Mouse (Mus musculus) hindbrain, embryonic 16.5 days (tissue): ENCODE measurements around the gene Sdk2. TPM values are rescaled to one million over a fixed set of nuclear protein-coding genes. Genes with fewer than 3 reads are reported as not detected.
A peak's percentile ranks its signal among the peaks of the same experiment; 100 is the strongest.

Experiments
- ATAC-seq: fragments of 200-750 bp; cut with Nextera tagmentation; 2 replicates; pipeline ENCODE4 v1.8.0; 2017; ENCODE audit warnings: moderate TSS enrichment, moderate library complexity
- H3K27ac ChIP-seq: fragments of 300-500 bp; sonication (generic); 2 replicates; pipeline ENCODE4 v1.5.1; 2014; ENCODE audit warnings: low read depth, mild to moderate bottlenecking, control low read depth, low read length, moderate library complexity
- H3K27me3 ChIP-seq: fragments of 300-500 bp; sonication (generic); replicated peaks from 2 replicates; pipeline ENCODE4 v1.6.1; 2014; ENCODE audit warnings: low read length; ENCODE audit not compliant: control insufficient read depth, insufficient read depth
- H3K36me3 ChIP-seq: fragments of 300-500 bp; sonication (generic); 2 replicates; pipeline ENCODE4 v1.6.1; 2014; ENCODE audit warnings: mild to moderate bottlenecking, low read length, moderate library complexity, mixed read lengths; ENCODE audit not compliant: control insufficient read depth, insufficient read depth
- H3K4me1 ChIP-seq: fragments of 300-500 bp; sonication (generic); 2 replicates; pipeline ENCODE4 v1.6.1; 2014; ENCODE audit warnings: low read depth, low read length; ENCODE audit not compliant: control insufficient read depth, insufficient read depth
- H3K4me2 ChIP-seq: fragments of 300-500 bp; sonication (generic); 2 replicates; pipeline ENCODE4 v1.6.1; 2014; ENCODE audit warnings: mild to moderate bottlenecking, low read length, control low read depth, moderate library complexity
- H3K4me3 ChIP-seq: fragments of 300-500 bp; sonication (generic); 2 replicates; pipeline ENCODE4 v1.5.1; 2014; ENCODE audit warnings: mild to moderate bottlenecking, low read length, control low read depth, moderate library complexity
- H3K9ac ChIP-seq: fragments of 300-500 bp; sonication (generic); 2 replicates; pipeline ENCODE4 v1.6.1; 2014; ENCODE audit warnings: low read depth, mild to moderate bottlenecking, control low read depth, low read length, moderate library complexity
- H3K9me3 ChIP-seq: fragments of 300-500 bp; sonication (generic); 2 replicates; pipeline ENCODE4 v1.6.1; 2014; ENCODE audit warnings: mild to moderate bottlenecking, low read length, moderate library complexity; ENCODE audit not compliant: control insufficient read depth
- WGBS: fragments of 180-500 bp; shearing (Covaris S2); extraction: QIAGEN DNeasy Blood & Tissue Kit; methylation state at CpG from one replicate; pipeline ENCODE4 v1.1.7; 2014; 5-methylcytosine and 5-hydroxymethylcytosine counted together
- polyA plus RNA-seq: library from polyadenylated mRNA; unstranded; fragments of >200 nt; fragmentation: Nextera tagmentation; extraction: Ambion mirVana; gene quantifications from 2 replicates; pipeline ENCODE4 v1.2.1, GENCODE M21; 2015

Sdk2 gene
- polyA plus RNA-seq, 1 experiment from 2014 or later = 3.3 TPM

DNA sequence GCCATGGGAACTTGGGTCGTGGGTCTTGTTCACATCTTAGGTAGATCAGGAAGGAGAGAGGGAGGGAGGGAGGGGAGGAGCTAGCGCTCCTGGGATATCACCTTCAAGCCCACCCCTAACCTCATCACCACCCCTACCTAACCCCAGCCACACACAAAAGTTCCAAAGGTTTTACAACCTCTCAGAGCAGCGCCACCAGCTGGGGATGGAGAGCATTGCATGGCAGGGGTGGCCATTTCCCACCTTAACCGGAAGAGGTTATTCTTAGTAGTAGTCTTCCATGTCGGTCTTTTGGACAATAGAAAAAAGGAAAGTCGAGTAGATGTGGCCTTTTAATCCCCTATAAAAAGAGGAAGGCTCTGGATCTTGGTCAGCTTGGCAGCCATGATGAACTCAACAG, 4.0 kb upstream of the Sdk2 start:
- H3K4me3 ChIP-seq = no peak overlapping the region
- WGBS = 63% methylated on average over 6 of the region's 6 CpGs
- H3K36me3 ChIP-seq = no peaks in the 10 kb centered on the region
- no peak overlapping the region for H3K27ac ChIP-seq
- H3K9ac ChIP-seq = no peak overlapping the region
- no peaks in the 10 kb centered on the region for H3K9me3 ChIP-seq
- ATAC-seq = no peak
- H3K27me3 ChIP-seq = peaks cover 3% of the 10 kb centered on the region; the same call in 1 of the 2 replicates
- peaks cover 16% of the 10 kb centered on the region for H3K4me1 ChIP-seq
- H3K4me2 ChIP-seq = no peak overlapping the region

DNA sequence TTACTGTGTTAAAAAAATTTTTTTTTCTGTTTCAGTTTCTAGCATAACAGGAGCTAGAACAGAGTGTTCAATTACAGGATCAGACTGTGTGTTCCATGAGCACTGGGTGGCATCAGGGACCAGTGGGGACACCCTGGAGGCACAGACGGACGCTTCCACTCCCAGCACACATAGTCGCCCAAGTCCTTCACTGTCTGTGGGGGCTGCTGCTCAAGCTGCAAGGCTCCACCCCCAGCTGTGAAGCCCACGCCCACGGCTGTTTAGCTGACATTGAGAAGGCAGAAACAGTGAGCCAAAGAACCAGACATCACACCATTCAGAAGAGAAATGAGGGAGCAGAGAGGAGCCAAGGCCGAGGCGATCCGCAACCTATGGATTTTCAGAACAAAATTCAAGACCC, 3.3 kb upstream of the Sdk2 start:
- no peak overlapping the region for H3K27ac ChIP-seq
- no peaks in the 10 kb centered on the region for H3K9me3 ChIP-seq
- H3K27me3 ChIP-seq = peaks cover 3% of the 10 kb centered on the region; the same call in 1 of the 2 replicates
- no peak for ATAC-seq
- no peak overlapping the region for H3K4me3 ChIP-seq
- H3K4me1 ChIP-seq = peaks cover 23% of the 10 kb centered on the region
- H3K4me2 ChIP-seq = no peak overlapping the region
- no peak overlapping the region for H3K9ac ChIP-seq
- no peaks in the 10 kb centered on the region for H3K36me3 ChIP-seq
- WGBS = 65% methylated on average over 8 of the region's 8 CpGs

DNA sequence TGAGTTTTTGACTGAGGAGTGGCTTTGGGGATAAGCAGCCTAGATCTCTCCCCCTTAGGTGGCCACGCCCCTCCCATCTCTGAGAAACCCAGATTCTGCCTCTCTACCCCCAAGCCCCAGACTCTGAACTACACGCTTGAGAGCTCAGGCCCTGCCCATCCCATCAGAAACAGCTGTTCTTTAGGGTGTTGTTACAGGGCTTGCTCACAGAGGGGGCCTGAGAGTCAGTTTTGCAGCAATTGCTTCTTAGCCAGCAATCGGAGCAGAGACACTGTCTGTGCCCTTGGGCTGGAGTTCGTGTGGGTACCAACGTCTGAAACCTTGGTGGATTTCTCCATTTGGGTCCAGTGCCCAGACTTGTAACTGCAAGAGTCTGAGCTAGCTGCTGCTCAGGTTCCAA, 1.5 kb upstream of the Sdk2 start:
- peaks cover 36% of the 10 kb centered on the region for H3K4me1 ChIP-seq
- ATAC-seq = peak; percentile 46; the same call in 1 of the 2 replicates

DNA sequence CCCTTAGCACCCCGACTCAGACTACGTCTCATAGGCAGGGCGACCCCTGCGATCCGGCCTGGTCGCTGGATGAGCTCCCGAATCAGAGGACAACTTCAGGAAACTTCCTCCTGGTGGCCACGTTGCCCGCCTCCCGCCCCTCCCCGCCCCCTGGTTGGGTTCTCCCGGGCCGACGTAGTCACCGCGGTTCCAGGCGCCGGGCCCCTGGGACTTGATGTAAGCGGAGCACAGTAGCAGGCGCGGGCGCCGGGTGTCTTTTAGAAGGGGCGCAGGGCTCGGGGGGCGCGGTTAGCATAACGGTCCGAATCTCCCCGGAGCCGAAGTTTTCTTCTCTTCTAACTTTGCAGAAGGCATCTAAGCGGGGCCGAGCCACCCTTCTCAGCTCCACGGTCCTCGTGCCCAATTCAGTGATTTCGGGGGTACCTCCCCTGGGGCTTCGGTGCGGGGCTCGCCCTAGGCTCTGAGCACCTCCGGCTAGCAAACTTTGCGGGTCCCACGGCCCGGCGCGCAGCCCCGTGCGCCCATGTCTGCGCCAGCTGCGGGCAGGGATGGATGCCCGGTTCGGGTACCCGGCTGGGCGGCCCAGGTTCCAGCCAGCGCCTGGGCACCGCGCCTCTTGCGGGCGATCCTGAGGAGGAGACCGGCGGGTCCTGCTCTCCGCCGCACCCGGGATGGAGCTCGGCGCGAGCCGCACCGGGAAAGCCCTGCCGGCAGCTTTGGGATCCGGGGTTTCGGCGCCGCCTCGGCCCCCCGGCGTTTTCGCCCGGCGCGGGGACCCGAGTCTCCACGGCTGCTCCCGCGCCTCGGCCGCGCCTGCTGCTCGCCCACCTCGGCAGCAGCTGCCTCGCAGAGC, 522 bp downstream of the Sdk2 start:
- ATAC-seq = peak; percentile 43
- H3K27me3 ChIP-seq = peaks cover 15% of the 10 kb centered on the region
- peak overlapping the region; percentile 90 for H3K27ac ChIP-seq
- WGBS = under 1% methylated on average over 70 of the region's 90 CpGs
- no peaks in the 10 kb centered on the region for H3K36me3 ChIP-seq
- no peaks in the 10 kb centered on the region for H3K9me3 ChIP-seq
- H3K4me3 ChIP-seq = peak overlapping the region; percentile 76
- H3K4me1 ChIP-seq = peaks cover 54% of the 10 kb centered on the region
- peak overlapping the region; percentile 85 for H3K9ac ChIP-seq
- H3K4me2 ChIP-seq = peak overlapping the region; percentile 87

More for the DNA sequence above, 1.5 kb upstream of the Sdk2 start:
- Histone ChIP-seq H3K36me3 (no peaks in the 10 kb centered on the region), H3K9me3 (no peaks in the 10 kb centered on the region), H3K4me3 (no peak overlapping the region), H3K27ac (no peak overlapping the region), H3K9ac (0 out of 2 replicates have a peak overlapping the region, but pooled peaks have one; percentile 22), H3K4me2 (no peak overlapping the region), H3K27me3 (peaks cover 9% of the 10 kb centered on the region)
- 0% methylated on average over 5 of the region's 5 CpGs for WGBS

DNA sequence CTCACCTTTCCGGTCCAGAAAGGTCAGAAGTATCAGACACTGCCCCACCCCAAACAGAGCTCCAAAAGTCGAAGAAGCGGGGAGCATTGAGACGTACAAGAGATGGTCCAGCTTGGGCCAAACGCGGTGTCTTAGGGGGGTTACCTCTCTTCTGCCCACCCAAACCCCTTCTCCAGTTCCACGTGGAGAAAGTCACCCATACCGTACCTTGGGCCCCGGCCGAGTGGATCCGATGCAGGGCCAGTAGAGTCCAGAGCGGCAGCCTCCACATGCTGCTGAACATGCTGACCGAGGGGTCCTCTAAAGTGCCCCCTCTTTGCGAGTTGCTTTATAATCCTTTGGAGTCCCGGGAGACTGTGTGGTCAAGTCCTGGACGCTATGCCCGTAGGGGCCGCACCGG, 1.2 kb downstream of the Sdk2 start:
- Histone ChIP-seq H3K4me1 (peaks cover 54% of the 10 kb centered on the region), H3K27me3 (peaks cover 15% of the 10 kb centered on the region), H3K9me3 (no peaks in the 10 kb centered on the region), H3K4me3 (peak overlapping the region; percentile 76), H3K9ac (peak overlapping the region; percentile 85), H3K36me3 (no peaks in the 10 kb centered on the region), H3K27ac (no peak overlapping the region), H3K4me2 (peak overlapping the region; percentile 87)
- ATAC-seq = no peak
- 2% methylated on average over 19 of the region's 19 CpGs for WGBS

DNA sequence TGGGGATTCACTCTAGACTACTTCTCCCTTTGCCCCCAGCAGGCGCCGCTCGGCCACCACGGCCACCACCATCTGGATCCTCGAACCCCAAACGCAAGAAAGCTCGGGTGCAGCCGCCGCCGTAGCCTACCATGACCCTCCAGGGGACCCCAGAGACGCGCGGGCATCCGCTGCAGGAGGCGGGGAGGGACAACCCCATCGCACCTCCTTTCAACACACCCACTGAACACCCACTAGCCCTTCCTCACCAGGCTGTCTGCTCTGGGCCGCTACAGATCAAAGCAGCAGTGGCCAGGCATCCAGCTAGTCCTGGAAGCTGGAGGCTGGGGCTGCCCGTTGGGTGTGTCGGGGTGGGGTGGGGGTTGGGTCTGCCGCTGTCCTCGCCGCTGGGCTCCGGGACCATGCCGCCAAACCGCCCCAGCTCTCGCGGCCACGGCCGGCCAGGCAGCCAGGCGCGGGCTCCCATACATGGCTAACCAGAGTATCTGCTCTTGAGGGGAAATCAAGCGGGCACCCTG, 1.9 kb downstream of the Sdk2 start:
- no peak overlapping the region for H3K27ac ChIP-seq
- H3K9me3 ChIP-seq = no peaks in the 10 kb centered on the region
- peak; percentile 15; the same call in 1 of the 2 replicates for ATAC-seq
- no peaks in the 10 kb centered on the region for H3K36me3 ChIP-seq
- H3K4me3 ChIP-seq = peak overlapping the region; percentile 76
- H3K9ac ChIP-seq = peak overlapping the region; percentile 85
- H3K27me3 ChIP-seq = peaks cover 15% of the 10 kb centered on the region
- H3K4me1 ChIP-seq = peaks cover 54% of the 10 kb centered on the region
- WGBS = under 1% methylated on average over 32 of the region's 32 CpGs
- H3K4me2 ChIP-seq = peak overlapping the region; percentile 87

DNA sequence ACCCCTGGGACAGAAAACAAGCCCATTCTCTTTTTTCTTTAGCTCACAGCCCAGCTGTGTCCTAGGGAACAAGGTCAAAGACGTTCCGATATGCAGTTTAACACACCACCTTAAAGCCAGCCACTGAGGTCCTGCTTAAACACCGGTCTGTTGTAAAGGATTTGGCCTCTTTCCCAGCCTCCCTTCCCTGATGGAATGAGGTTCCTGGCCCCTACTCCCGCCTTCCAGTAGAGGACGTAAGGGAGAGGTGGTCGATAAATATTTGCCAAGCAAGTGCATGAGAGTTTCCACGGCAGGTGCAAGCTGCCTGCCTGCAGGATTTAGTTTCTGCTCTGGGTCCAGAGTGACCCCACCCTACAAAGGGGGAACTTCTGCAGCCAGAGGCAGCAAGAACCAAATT, 4.9 kb downstream of the Sdk2 start:
- no peak for ATAC-seq
- no peak overlapping the region for H3K4me3 ChIP-seq
- no peaks in the 10 kb centered on the region for H3K9me3 ChIP-seq
- WGBS = 40% methylated on average over 7 of the region's 7 CpGs
- no peak overlapping the region for H3K27ac ChIP-seq
- H3K36me3 ChIP-seq = no peaks in the 10 kb centered on the region
- peaks cover 40% of the 10 kb centered on the region for H3K4me1 ChIP-seq
- peak overlapping the region; percentile 18; the same call in 1 of the 2 replicates for H3K9ac ChIP-seq
- H3K27me3 ChIP-seq = peaks cover 11% of the 10 kb centered on the region
- peak overlapping the region; percentile 87 for H3K4me2 ChIP-seq

DNA sequence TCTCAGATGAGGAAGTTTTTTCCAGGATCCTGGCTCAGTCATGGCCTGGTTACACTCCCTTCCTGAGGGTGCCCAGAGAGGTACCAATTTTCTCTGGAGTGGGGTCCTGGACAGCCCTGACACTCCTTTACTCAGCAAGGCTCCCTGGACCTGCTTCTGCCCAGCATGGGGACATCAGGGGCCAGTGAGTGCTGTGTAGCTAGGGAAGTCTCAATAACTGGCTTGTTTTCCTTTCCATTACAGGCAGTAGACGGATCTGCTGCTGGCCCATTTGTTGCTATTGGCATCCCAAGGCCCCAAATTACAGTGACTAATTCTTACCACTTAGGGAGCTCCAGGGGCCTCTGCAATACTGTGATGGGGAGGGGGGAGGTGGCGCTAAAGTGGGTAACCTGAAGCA, 5.6 kb downstream of the Sdk2 start:
- Histone ChIP-seq H3K9ac (no peak overlapping the region), H3K4me1 (peaks cover 40% of the 10 kb centered on the region), H3K27ac (no peak overlapping the region), H3K4me3 (no peak overlapping the region), H3K36me3 (no peaks in the 10 kb centered on the region), H3K4me2 (0 out of 2 replicates have a peak overlapping the region, but pooled peaks have one; percentile 87), H3K9me3 (no peaks in the 10 kb centered on the region), H3K27me3 (peaks cover 11% of the 10 kb centered on the region)
- WGBS = 54% methylated on average over 2 of the region's 2 CpGs
- ATAC-seq = no peak

DNA sequence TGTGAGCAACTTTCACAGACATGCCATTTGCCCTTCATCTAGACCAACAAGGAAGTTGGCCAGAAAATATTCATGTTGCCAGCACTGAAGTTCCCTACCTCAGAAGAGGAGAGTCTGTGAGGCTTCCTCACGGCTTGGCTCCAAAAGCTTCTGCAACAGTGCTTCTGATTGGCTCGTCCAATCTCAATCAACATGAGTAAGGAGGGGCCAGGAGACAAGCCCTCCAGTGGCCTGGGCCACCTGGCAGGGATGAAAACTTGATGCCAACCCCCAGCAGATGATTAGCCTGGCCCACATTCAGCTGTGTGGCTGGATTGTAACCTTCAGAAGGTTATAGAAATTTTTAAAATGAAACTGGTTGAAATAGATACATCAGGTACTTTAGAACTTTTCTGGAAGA, 10.5 kb downstream of the Sdk2 start:
- ATAC-seq = no peak
- 50% methylated on average over 2 of the region's 2 CpGs for WGBS
- Histone ChIP-seq H3K4me2 (no peak overlapping the region), H3K9me3 (no peaks in the 10 kb centered on the region), H3K9ac (no peak overlapping the region), H3K27me3 (no peaks in the 10 kb centered on the region), H3K4me1 (peaks cover 14% of the 10 kb centered on the region), H3K4me3 (no peak overlapping the region), H3K36me3 (no peaks in the 10 kb centered on the region), H3K27ac (no peak overlapping the region)
